Mouse (Mus musculus) testis, adult 2 months (tissue): ENCODE data around the gene Ppip5k2.

Source experiments
- CTCF ChIP-seq: fragments of 200-500 bp; IDR thresholded peaks from 2 replicates; pipeline ENCODE4 v1.5.1; 2012; ENCODE audit warnings: low read depth, mild to moderate bottlenecking, inconsistent platforms, low read length, moderate library complexity; ENCODE audit not compliant: control insufficient read depth, insufficient read depth, insufficient replicate concordance
- POLR2A ChIP-seq: fragments of 200-500 bp; IDR thresholded peaks from 2 replicates; pipeline ENCODE4 v1.6.1; 2012; ENCODE audit warnings: low read depth, mild to moderate bottlenecking, inconsistent platforms, low read length, moderate library complexity; ENCODE audit not compliant: control insufficient read depth

DNA sequence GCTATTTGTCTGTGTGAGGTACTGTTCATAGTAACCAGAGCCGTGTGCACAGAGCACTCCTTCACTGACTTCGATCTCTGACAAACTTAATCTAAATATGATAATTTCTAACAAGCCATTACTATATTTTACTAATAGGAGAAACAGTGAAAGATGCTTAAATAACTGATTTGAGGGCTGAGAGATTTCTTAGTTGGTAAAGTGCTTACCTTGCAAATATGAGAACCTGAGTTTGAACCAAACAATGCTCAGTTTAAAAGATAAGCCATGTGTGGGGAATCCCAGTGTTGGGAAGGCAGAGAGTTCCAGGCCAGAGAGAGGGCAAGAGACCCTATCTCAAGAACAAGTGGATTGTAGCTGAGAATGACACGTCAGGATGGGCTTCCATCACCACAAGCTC, 22.0 kb downstream of the Ppip5k2 start:
- TF ChIP-seq CTCF (no peak), POLR2A (no peak)
